Mouse (Mus musculus) ES-Bruce4 (cell line): Measurements from ENCODE around the gene Sptssb. TPM values are rescaled to one million over a fixed set of nuclear protein-coding genes. Genes with fewer than 3 reads are reported as not detected.

Experiments used
- H3K27ac ChIP-seq: 2 replicates; pipeline ENCODE4 v1.5.1; 2012; ENCODE audit warnings: low read length, inconsistent platforms; ENCODE audit not compliant: insufficient read depth
- H3K27me3 ChIP-seq: 2 replicates; pipeline ENCODE4 v1.6.1; 2012; ENCODE audit warnings: mild to moderate bottlenecking, low read length, inconsistent platforms; ENCODE audit not compliant: control insufficient read depth, poor library complexity, insufficient read depth, severe bottlenecking
- H3K36me3 ChIP-seq: 2 replicates; pipeline ENCODE4 v1.6.1; 2012; ENCODE audit warnings: inconsistent platforms, mild to moderate bottlenecking, low read length, moderate library complexity; ENCODE audit not compliant: control insufficient read depth, poor library complexity, insufficient read depth, severe bottlenecking
- H3K4me1 ChIP-seq: one replicate; pipeline ENCODE4 v1.8.1; 2011; ENCODE audit warnings: low read length; ENCODE audit not compliant: control insufficient read depth, insufficient read depth
- H3K4me3 ChIP-seq: 2 replicates; pipeline ENCODE4 v1.5.1; 2011; ENCODE audit warnings: low read depth, mild to moderate bottlenecking, low read length
- H3K9ac ChIP-seq: 2 replicates; pipeline ENCODE4 v1.6.1; 2012; ENCODE audit warnings: low read depth, mild to moderate bottlenecking, inconsistent platforms; ENCODE audit not compliant: poor library complexity, severe bottlenecking
- H3K9me3 ChIP-seq: replicated peaks from 2 replicates; pipeline ENCODE4 v1.6.1; 2012; ENCODE audit warnings: mild to moderate bottlenecking, low read length, inconsistent platforms; ENCODE audit not compliant: control insufficient read depth, poor library complexity, insufficient read depth, severe bottlenecking
- CTCF ChIP-seq: IDR thresholded peaks from one replicate; pipeline ENCODE4 v1.8.1; 2011; ENCODE audit warnings: low read depth, low read length
- EP300 ChIP-seq: IDR thresholded peaks from 2 replicates; pipeline ENCODE4 v1.6.1; 2011; ENCODE audit warnings: low read depth, low read length; ENCODE audit not compliant: insufficient read depth
- POLR2A ChIP-seq: IDR thresholded peaks from one replicate; pipeline ENCODE4 v1.8.1; 2011; ENCODE audit warnings: low read length; ENCODE audit not compliant: insufficient read depth
- polyA plus RNA-seq: library from polyadenylated mRNA; stranded (reverse); fragments of >200 nt; gene quantifications from 2 replicates; pipeline ENCODE4 v1.2.4, GENCODE M21; 2011; ENCODE audit warnings: low read depth; ENCODE audit not compliant: missing spikeins, insufficient read depth, insufficient read length

The Sptssb gene
- polyA plus RNA-seq, 1 experiment: not detected

DNA sequence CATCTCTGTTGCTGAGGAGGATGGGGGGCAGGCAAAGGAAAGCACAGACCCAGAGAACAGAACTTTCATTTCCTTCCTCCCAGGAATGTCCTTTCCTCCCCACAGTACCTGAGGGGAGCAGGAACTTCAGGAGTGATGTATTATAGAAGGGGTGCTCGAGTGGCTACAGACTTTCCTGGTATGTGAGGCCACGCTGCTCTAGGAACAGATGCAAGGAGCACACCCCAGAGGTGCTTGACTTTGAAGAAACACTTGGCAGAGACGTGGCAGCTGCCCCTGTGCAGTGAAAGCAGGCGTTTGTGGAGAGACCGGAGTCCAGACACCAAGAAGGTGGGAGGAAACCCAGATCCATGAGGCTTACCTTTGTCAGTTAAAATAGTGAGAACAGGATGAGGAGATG, 40.6 kb upstream of the Sptssb start:
- no peak for TF ChIP-seq POLR2A
- TF ChIP-seq EP300: no peak
- TF ChIP-seq CTCF: no peak

DNA sequence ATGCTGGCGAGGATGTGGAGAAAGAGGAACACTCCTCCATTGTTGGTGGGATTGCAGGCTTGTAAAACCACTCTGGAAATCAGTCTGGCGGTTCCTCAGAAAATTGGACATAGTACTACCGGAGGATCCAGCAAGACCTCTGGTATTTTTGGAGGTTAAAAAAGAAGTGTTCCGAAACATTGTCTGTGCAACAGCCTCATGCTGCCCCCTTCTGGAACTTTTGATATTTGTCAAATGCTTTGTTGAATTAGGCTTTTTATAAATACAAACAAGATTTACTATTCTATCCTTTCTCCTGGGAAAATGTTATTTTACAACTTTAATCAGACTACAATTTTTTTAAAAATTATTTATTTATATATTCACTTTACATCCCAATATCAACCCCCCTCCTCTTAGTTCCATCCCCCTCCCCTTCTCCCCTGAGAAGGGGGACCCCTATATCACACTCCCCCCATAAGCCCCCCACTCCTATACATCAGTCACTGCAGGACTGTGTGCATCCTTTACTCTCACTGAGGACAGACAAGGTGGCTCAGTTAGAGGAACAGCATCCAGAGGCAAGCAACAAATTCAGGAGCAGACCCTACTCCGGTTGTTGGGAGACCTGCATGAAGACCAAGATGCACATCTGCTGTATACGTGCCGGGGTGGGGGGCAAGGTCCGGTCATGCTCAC, 38.3 kb upstream of the Sptssb start:
- H3K4me3 ChIP-seq: no peak overlapping the region
- TF ChIP-seq EP300: no peak
- TF ChIP-seq CTCF: no peak
- no peak for TF ChIP-seq POLR2A
- H3K4me1 ChIP-seq: no peaks in the 10 kb centered on the region
- no peak overlapping the region for H3K9ac ChIP-seq
- H3K9me3 ChIP-seq: no peaks in the 10 kb centered on the region
- H3K27ac ChIP-seq: no peak overlapping the region
- 0 out of 2 replicates have a peak, but pooled peaks cover 2% of the 10 kb centered on the region for H3K27me3 ChIP-seq
- no peaks in the 10 kb centered on the region for H3K36me3 ChIP-seq

More for the DNA sequence above, 40.6 kb upstream of the Sptssb start:
- Histone ChIP-seq H3K9ac (no peak overlapping the region), H3K4me3 (no peak overlapping the region), H3K27me3 (no peaks in the 10 kb centered on the region), H3K36me3 (no peaks in the 10 kb centered on the region), H3K9me3 (no peaks in the 10 kb centered on the region), H3K4me1 (no peaks in the 10 kb centered on the region), H3K27ac (no peak overlapping the region)

DNA sequence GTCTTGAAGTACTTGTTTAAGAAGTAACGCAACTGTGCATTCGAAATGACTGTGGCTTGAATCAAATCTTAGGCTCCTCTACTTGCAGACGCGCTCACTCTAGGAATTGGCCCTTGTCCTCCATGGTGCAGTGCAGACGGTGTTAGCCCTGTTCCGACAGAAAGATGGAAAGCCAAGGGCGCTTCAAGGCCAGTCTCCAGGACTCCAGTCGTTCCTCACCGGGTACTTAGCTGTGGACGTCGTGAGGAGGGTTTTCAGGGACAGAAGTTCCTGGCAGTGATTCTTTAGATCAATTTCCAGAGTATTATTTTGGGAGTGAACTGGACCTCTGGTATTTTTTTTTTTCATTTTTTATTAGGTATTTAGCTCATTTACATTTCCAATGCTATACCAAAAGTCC, 35.8 kb upstream of the Sptssb start:
- Histone ChIP-seq H3K36me3 (no peaks in the 10 kb centered on the region), H3K27ac (no peak overlapping the region), H3K27me3 (0 out of 2 replicates have a peak, but pooled peaks cover 2% of the 10 kb centered on the region), H3K9ac (no peak overlapping the region), H3K4me3 (no peak overlapping the region), H3K4me1 (no peaks in the 10 kb centered on the region), H3K9me3 (no peaks in the 10 kb centered on the region)
- TF ChIP-seq CTCF: no peak
- no peak for TF ChIP-seq EP300
- TF ChIP-seq POLR2A: no peak

DNA sequence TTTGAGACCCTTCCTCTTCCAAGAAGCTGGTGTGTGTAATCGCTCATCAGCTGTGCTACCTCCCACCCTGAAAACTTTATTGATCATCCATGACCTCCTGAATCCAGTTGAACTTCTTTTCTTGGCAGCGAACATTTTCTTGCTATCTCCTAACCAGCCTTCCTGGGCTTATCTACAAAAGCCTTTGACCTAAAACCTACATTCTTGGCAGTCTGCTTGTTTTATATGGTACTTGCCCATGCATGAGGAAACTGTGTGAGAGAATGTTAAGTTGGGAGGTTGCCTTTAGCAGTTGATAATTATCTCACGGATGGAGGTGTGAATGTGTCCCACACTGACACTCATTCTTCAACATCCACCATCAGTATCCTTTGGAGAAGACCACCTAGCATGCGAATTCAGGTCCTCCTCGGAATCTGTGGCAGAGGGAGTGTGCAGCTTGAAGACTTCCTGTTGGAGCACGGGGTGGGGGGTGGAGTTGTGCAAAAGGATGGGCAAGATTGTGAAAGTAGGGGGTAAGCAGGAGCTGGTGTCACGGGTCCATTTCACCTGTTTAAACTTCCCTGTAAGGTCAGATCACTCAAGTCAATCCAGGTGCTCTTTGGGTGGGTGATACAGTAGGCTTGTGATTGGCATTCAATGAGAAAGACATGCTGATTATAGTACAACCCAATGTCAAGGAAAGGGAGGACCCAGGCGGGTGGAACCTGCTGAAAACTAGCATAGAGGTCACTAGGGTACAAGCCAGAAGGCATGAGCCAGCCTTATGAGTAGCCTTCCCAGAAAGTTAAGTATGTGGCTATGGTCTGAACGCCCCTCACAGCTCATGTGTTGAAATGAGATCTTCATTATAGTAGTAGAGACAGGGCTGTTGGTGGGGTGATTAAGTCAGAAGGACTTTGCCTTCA, 32.7 kb upstream of the Sptssb start:
- no peak overlapping the region for H3K9ac ChIP-seq
- H3K9me3 ChIP-seq: no peaks in the 10 kb centered on the region
- no peak overlapping the region for H3K27ac ChIP-seq
- H3K4me1 ChIP-seq: no peaks in the 10 kb centered on the region
- no peak for TF ChIP-seq CTCF
- no peak for TF ChIP-seq POLR2A
- no peak for TF ChIP-seq EP300
- H3K27me3 ChIP-seq: 0 out of 2 replicates have a peak, but pooled peaks cover 2% of the 10 kb centered on the region
- no peaks in the 10 kb centered on the region for H3K36me3 ChIP-seq
- no peak overlapping the region for H3K4me3 ChIP-seq

DNA sequence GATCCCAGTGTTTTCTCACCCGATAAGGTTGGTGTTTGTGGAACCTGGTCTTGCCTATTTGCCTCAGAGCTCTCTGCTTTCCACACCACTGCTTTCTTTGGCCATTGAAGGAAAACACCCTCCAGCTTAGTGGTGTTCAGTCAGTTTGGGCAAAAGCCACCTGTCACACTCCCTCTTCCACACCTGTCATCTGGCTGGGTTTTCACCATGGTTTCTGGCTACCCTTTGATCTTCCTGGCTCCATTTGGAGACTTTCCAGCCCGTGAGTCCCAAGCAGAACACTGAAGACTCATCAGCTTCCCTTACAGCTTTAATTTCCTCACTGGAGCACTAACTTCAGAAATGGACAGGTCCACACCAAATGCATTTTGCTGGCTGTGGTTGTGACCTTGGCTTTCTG, 26.1 kb upstream of the Sptssb start:
- Histone ChIP-seq H3K36me3 (no peaks in the 10 kb centered on the region), H3K9ac (no peak overlapping the region), H3K27me3 (peaks cover 2% of the 10 kb centered on the region; the same call in 1 of the 2 replicates), H3K4me1 (no peaks in the 10 kb centered on the region), H3K27ac (no peak overlapping the region), H3K9me3 (no peaks in the 10 kb centered on the region), H3K4me3 (no peak overlapping the region)
- TF ChIP-seq CTCF (no peak), POLR2A (no peak), EP300 (no peak)

DNA sequence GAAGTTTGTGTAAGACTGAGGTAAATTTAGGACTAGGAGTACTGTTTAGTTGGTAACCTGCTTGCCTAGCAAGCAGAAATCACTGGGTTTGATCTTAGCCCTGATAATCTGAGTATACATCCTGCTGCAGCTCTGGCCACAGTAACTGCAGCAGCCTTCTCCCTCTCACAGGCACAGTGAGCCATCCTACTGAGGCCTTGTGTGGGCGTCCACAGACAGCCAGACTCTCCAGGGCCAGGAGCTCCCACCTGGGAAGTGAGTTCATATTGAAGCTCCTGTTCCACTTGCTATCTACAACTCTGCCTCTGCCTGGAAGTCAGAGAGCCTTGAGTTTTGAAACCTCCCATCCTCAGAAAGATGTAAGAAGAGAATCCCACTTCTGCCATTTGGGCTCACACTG, 24.0 kb upstream of the Sptssb start:
- no peaks in the 10 kb centered on the region for H3K4me1 ChIP-seq
- no peaks in the 10 kb centered on the region for H3K36me3 ChIP-seq
- no peak for TF ChIP-seq EP300
- no peak for TF ChIP-seq POLR2A
- no peak for TF ChIP-seq CTCF
- no peak overlapping the region for H3K4me3 ChIP-seq
- H3K9ac ChIP-seq: no peak overlapping the region
- H3K9me3 ChIP-seq: no peaks in the 10 kb centered on the region
- no peak overlapping the region for H3K27ac ChIP-seq
- H3K27me3 ChIP-seq: peaks cover 2% of the 10 kb centered on the region; the same call in 1 of the 2 replicates
